8 mouse cellular contexts compared by ENCODE assay signal in the genomic region with DNA sequence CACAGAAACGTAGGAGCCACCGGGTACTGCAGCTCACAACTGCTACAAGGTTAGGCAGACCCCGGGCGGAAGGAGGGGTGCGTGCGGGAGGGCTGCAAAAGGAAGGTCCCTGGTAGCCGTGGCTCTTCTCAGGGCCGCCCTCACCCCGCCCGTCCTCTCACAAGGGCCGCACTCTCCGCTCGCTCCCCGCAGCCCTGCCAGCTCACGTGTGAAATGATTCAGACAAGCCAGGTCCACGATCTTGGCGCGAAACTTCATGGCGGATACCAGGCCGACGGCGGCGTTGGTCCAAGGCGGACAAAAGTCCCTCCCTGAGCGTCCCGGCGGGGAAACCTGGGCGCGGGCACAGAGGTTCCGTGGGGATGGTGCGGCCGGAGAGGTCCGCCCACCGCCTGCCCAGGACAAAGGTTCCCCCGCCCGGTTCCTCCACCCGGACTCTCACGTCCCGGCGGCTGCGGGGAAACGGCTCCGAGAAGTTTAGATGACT. TPM values are rescaled to one million over a fixed set of nuclear protein-coding genes. Genes with fewer than 3 reads are reported as not detected.
DNase-seq lines count a peak whose midpoint lies in the region; ATAC-seq lines count a peak whose summit lies in the region.

A gene (minus strand): TSS at position 339 of the 487 bp plus-strand sequence.

- intact Hi-C loops in gastrocnemius, postnatal 14 days (cut with DNase I; ENCODE audit: low total_unique reads) = no loop called here
- intact Hi-C loops in left cerebral cortex, postnatal 10 days (cut with DNase I) = no loop called here

- ATAC-seq in inflammation-experienced regulatory T-cells, adult 6 months = peak; percentile 75
- ATAC-seq in megakaryocyte-erythroid progenitor cell, adult 5-6 weeks (replicated peaks; ENCODE audit: low FRiP score, low TSS enrichment, poor library complexity, severe bottlenecking) = peak; percentile 95

- peak; percentile 82 for DNase-seq in adipocyte (ENCODE audit: low spot score)
- peak; percentile 88 for DNase-seq in embryo, embryonic 10 days (ENCODE audit: low spot score)
- DNase-seq in gastrocnemius, postnatal 14 days = peak; percentile 86
- DNase-seq in left cerebral cortex, postnatal 10 days (ENCODE audit: extremely low spot score in 1 of 2, low spot score in 2 of 2) = peak; percentile 62 to 90
- DNase-seq in right cerebral cortex, postnatal 25 days = peak; percentile 83
- peak; percentile 81 to 88 for DNase-seq in urinary bladder, postnatal 4 days (ENCODE audit: low spot score in 2 of 2)

RNA-seq across cellular contexts. Expression of the gene that starts here (rescaled TPM):
- total RNA-seq in gastrocnemius, postnatal 14 days (2021) = 1 to 10 TPM; 6.5 to 6.9 TPM
- 1 to 10 TPM; 5.5 to 6.8 (median 6.2) TPM for polyA plus RNA-seq in inflammation-experienced regulatory T-cells, adult 6 months (2017; shearing (Covaris generic))
- total RNA-seq in left cerebral cortex, postnatal 10 days (2021) = 10 to 100 TPM in 1 of 2 experiments, 1 to 10 TPM in 1; 8.9 to 13.5 TPM
- total RNA-seq in megakaryocyte-erythroid progenitor cell, adult 5-6 weeks (2014; fragmentation: Nextera tagmentation) = 36.2 and 36.5 TPM in 2 replicates
- 28.1 and 30.3 TPM in 2 replicates for total RNA-seq in megakaryocyte-erythroid progenitor cell, adult 5-6 weeks (2017)

Comparison
In these comparisons a context has a peak if more than half of its experiments do, and no peak if none do; other contexts are left out.
1. Peak in every context shown above with its lines: DNase-seq and ATAC-seq.